Mouse (Mus musculus): ENCODE data around the gene Trip11. TPM values are rescaled to one million over a fixed set of nuclear protein-coding genes. Genes with fewer than 3 reads are reported as not detected.
A peak's percentile ranks its signal among the peaks of the same experiment; 100 is the strongest.

The Trip11 gene
- polyA plus RNA-seq, 1 experiment from 2014 or later: 23.4 TPM

DNA sequence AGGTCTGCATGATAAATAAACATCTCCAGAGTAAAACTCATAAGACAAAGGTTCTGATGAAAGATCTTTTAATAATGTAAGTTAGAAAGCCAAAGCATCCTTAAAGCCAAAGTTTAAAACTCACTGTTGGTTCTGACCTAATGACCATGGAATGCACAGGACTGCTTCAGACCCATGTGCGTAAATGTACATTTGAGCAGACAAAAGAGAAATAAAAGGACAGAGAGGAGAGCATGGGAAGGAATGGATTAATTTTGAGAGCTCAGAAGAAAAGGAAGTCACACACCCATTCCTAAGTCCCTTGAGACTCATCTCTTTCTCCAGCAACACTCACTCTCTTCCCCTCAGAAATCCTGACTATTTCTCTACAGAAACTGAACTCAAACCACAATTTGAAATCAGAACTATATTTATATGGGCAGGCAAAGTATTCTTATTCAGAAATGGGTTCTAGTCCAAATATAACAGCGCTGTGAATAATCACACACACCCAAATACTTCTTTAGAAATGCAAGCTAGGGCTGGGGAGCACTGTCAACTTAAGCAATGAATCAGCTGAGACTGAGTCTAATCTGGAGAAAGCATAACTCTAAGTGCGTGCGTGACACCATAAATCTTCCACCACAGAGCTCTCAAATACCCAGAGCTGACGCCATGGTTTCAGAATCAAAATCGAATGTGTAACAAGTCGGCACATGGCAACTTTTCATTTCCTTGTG, 61.1 kb downstream of the Trip11 start:
- H3K9ac ChIP-seq: no peak overlapping the region
- WGBS: 59% methylated on average over 7 of the region's 7 CpGs
- no peaks in the 10 kb centered on the region for H3K27me3 ChIP-seq (replicated peaks)
- ATAC-seq (ENCODE audit: insufficient number of reproducible peaks, low FRiP score): no peak
- H3K4me2 ChIP-seq: no peak overlapping the region
- no peak overlapping the region for H3K4me3 ChIP-seq
- H3K4me1 ChIP-seq (replicated peaks): peaks cover 20% of the 10 kb centered on the region
- no peaks in the 10 kb centered on the region for H3K9me3 ChIP-seq (replicated peaks)
- H3K27ac ChIP-seq (ENCODE audit: poor library complexity, severe bottlenecking): peak overlapping the region; percentile 62
- peaks cover 14% of the 10 kb centered on the region for H3K36me3 ChIP-seq

GRCm38 (mm10) chr12:101851314-101851713, 61.8 kb downstream of the Trip11 start:
- no peak overlapping the region for H3K9ac ChIP-seq
- H3K4me3 ChIP-seq: no peak overlapping the region
- peaks cover 20% of the 10 kb centered on the region for H3K4me1 ChIP-seq (replicated peaks)
- H3K27ac ChIP-seq (ENCODE audit: poor library complexity, severe bottlenecking): peak overlapping the region; percentile 40
- H3K27me3 ChIP-seq (replicated peaks): no peaks in the 10 kb centered on the region
- no peak; the same call in 1 of the 2 replicates for ATAC-seq (ENCODE audit: insufficient number of reproducible peaks, low FRiP score)
- no peaks in the 10 kb centered on the region for H3K9me3 ChIP-seq (replicated peaks)
- peaks cover 15% of the 10 kb centered on the region for H3K36me3 ChIP-seq
- WGBS: 28% methylated on average over 9 of the region's 9 CpGs
- no peak overlapping the region for H3K4me2 ChIP-seq

GRCm38 (mm10) chr12:101836546-101837274, 76.4 kb downstream of the Trip11 start:
- WGBS: 85% methylated on average over 10 of the region's 10 CpGs

GRCm38 (mm10) chr12:101834715-101835114, 78.4 kb downstream of the Trip11 start:
- Histone ChIP-seq H3K9ac (no peak overlapping the region), H3K4me1 (replicated peaks) (peaks cover 18% of the 10 kb centered on the region; the same call in 1 of the 2 replicates), H3K36me3 (peaks cover 48% of the 10 kb centered on the region), H3K4me3 (no peak overlapping the region), H3K9me3 (replicated peaks) (no peaks in the 10 kb centered on the region), H3K27me3 (replicated peaks) (no peaks in the 10 kb centered on the region), H3K27ac (ENCODE audit: poor library complexity, severe bottlenecking) (no peak overlapping the region), H3K4me2 (no peak overlapping the region)
- no peak for ATAC-seq (ENCODE audit: insufficient number of reproducible peaks, low FRiP score)
- 83% methylated on average over 4 of the region's 4 CpGs for WGBS

More at GRCm38 (mm10) chr12:101836546-101837274, 76.4 kb downstream of the Trip11 start:
- Histone ChIP-seq H3K4me1 (replicated peaks) (0 out of 2 replicates have a peak, but pooled peaks cover 1% of the 10 kb centered on the region), H3K27ac (ENCODE audit: poor library complexity, severe bottlenecking) (no peak overlapping the region), H3K27me3 (replicated peaks) (no peaks in the 10 kb centered on the region), H3K9ac (no peak overlapping the region), H3K9me3 (replicated peaks) (no peaks in the 10 kb centered on the region), H3K4me3 (no peak overlapping the region), H3K36me3 (peaks cover 48% of the 10 kb centered on the region), H3K4me2 (no peak overlapping the region)
- ATAC-seq (ENCODE audit: insufficient number of reproducible peaks, low FRiP score): no peak

DNA sequence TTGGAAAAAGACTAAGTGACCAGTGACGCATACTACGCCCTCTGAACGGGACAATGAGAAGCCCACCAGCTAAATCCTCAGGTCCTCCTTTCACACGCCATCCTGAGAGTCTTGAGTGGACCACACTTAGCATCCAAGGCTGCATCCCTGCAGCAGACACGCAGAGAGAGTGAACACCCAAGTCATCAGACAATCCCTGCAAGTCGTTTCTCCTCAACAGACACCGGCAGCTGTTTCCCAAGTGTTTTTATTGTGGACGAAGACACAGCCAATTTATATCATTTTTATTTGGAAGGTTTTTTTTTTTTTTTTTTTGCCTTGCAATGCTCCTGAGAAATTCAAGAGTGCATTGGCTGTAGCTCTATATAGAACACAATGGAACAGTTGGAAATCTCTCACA, 79.3 kb downstream of the Trip11 start:
- Histone ChIP-seq H3K36me3 (peaks cover 47% of the 10 kb centered on the region), H3K9ac (no peak overlapping the region), H3K27me3 (replicated peaks) (no peaks in the 10 kb centered on the region), H3K9me3 (replicated peaks) (no peaks in the 10 kb centered on the region), H3K4me2 (no peak overlapping the region), H3K4me1 (replicated peaks) (peaks cover 18% of the 10 kb centered on the region; the same call in 1 of the 2 replicates), H3K4me3 (no peak overlapping the region), H3K27ac (ENCODE audit: poor library complexity, severe bottlenecking) (no peak overlapping the region)
- WGBS: 88% methylated on average over 8 of the region's 8 CpGs
- ATAC-seq (ENCODE audit: insufficient number of reproducible peaks, low FRiP score): no peak

GRCm38 (mm10) chr12:101833115-101833506, 80.0 kb downstream of the Trip11 start:
- no peak overlapping the region for H3K9ac ChIP-seq
- no peak overlapping the region for H3K27ac ChIP-seq (ENCODE audit: poor library complexity, severe bottlenecking)
- H3K4me1 ChIP-seq (replicated peaks): peaks cover 18% of the 10 kb centered on the region; the same call in 1 of the 2 replicates
- 89% methylated on average over 6 of the region's 6 CpGs for WGBS
- H3K4me2 ChIP-seq: no peak overlapping the region
- H3K9me3 ChIP-seq (replicated peaks): no peaks in the 10 kb centered on the region
- ATAC-seq (ENCODE audit: insufficient number of reproducible peaks, low FRiP score): no peak
- no peaks in the 10 kb centered on the region for H3K27me3 ChIP-seq (replicated peaks)
- no peak overlapping the region for H3K4me3 ChIP-seq
- peaks cover 40% of the 10 kb centered on the region for H3K36me3 ChIP-seq

DNA sequence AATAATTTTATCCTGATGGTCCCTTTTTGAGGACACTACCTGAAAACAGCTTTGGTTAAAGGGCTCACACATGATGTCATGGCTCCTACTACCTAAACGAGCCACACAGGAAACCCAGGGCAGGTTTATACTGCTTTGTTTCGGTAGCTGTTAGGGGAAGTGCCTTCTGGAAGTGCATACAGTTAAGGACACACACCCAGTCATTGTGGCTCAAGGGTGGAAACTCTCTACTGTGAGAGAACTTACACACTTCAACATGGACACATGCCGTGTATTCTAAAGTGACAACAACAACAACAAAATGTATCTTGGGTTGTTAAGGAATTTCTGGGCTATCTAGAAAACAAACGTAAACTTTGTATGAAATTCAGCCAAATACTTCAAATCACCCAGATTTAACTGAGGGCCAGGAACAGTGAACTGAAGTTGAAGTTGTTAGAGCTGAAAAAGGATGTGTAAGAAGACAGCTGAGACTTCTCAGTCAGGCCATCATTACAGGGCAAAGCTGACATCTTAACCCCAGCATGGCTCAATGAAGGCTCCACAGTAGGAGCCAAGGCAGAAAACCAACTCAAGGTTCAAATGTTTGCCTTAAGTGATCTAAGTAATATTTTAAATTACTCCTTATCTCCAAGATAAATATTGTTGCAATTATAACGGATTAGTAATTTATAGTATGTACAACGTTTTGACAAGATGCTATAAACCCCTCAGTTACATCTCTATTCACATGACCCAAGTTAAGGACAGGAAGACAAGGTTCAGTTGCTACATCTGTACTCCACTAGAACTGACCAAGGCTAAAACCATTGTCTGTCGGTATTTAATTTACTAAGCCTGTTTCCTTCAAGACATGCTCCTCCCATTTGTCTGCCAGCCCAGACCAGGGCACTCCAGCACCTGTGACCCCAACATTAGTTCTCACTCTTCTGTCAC, 80.6 kb downstream of the Trip11 start:
- no peak overlapping the region for H3K9ac ChIP-seq
- no peak overlapping the region for H3K4me3 ChIP-seq
- H3K4me1 ChIP-seq (replicated peaks): peaks cover 18% of the 10 kb centered on the region; the same call in 1 of the 2 replicates
- ATAC-seq (ENCODE audit: insufficient number of reproducible peaks, low FRiP score): no peak
- H3K9me3 ChIP-seq (replicated peaks): no peaks in the 10 kb centered on the region
- 75% methylated on average over 7 of the region's 7 CpGs for WGBS
- H3K36me3 ChIP-seq: peaks cover 34% of the 10 kb centered on the region
- no peak overlapping the region for H3K27ac ChIP-seq (ENCODE audit: poor library complexity, severe bottlenecking)
- no peak overlapping the region for H3K4me2 ChIP-seq
- H3K27me3 ChIP-seq (replicated peaks): no peaks in the 10 kb centered on the region

- peak overlapping the region; percentile 3; the same call in 1 of the 2 replicates for H3K27ac ChIP-seq (ENCODE audit: poor library complexity, severe bottlenecking)
- no peaks in the 10 kb centered on the region for H3K9me3 ChIP-seq (replicated peaks)
- WGBS: 67% methylated on average over 4 of the region's 4 CpGs
- H3K27me3 ChIP-seq (replicated peaks): no peaks in the 10 kb centered on the region
- ATAC-seq (ENCODE audit: insufficient number of reproducible peaks, low FRiP score): no peak
- H3K4me2 ChIP-seq: no peak overlapping the region
- H3K4me3 ChIP-seq: no peak overlapping the region
- H3K9ac ChIP-seq: no peak overlapping the region
- peaks cover 18% of the 10 kb centered on the region; the same call in 1 of the 2 replicates for H3K4me1 ChIP-seq (replicated peaks)
- peaks cover 24% of the 10 kb centered on the region for H3K36me3 ChIP-seq
These were observed 81.8 kb downstream of the Trip11 start for GRCm38 (mm10) chr12:101831221-101831620.

GRCm38 (mm10) chr12:101823161-101823560, 89.9 kb downstream of the Trip11 start:
- Histone ChIP-seq H3K9me3 (replicated peaks) (no peaks in the 10 kb centered on the region), H3K27me3 (replicated peaks) (peaks cover 9% of the 10 kb centered on the region; the same call in 1 of the 2 replicates), H3K4me3 (no peak overlapping the region), H3K4me2 (no peak overlapping the region), H3K9ac (no peak overlapping the region), H3K27ac (ENCODE audit: poor library complexity, severe bottlenecking) (no peak overlapping the region), H3K4me1 (replicated peaks) (peaks cover 12% of the 10 kb centered on the region), H3K36me3 (no peaks in the 10 kb centered on the region)
- ATAC-seq (ENCODE audit: insufficient number of reproducible peaks, low FRiP score): no peak
- 86% methylated on average over 4 of the region's 4 CpGs for WGBS

GRCm38 (mm10) chr12:101821596-101821995, 91.5 kb downstream of the Trip11 start:
- Histone ChIP-seq H3K27ac (ENCODE audit: poor library complexity, severe bottlenecking) (no peak overlapping the region), H3K27me3 (replicated peaks) (peaks cover 16% of the 10 kb centered on the region; the same call in 1 of the 2 replicates), H3K4me3 (no peak overlapping the region), H3K36me3 (no peaks in the 10 kb centered on the region), H3K9ac (no peak overlapping the region), H3K4me2 (no peak overlapping the region), H3K9me3 (replicated peaks) (no peaks in the 10 kb centered on the region), H3K4me1 (replicated peaks) (peaks cover 12% of the 10 kb centered on the region)
- no peak for ATAC-seq (ENCODE audit: insufficient number of reproducible peaks, low FRiP score)
- WGBS: 10% methylated on average over 3 of the region's 3 CpGs

Data from heart, embryonic 12.5 days (tissue).